Mouse (Mus musculus) kidney, embryonic 16.5 days (tissue): ENCODE measurements around the gene Ints3. TPM values are rescaled to one million over a fixed set of nuclear protein-coding genes. Genes with fewer than 3 reads are reported as not detected.

ENCODE experiments used
- polyA plus RNA-seq: library from polyadenylated mRNA; unstranded; fragments of >200 nt; fragmentation: Nextera tagmentation; extraction: Ambion mirVana; gene quantifications from 2 replicates; pipeline ENCODE4 v1.2.1, GENCODE M21; 2015

Gene Ints3
- polyA plus RNA-seq, 1 experiment from 2014 or later, result 32.7 TPM

Other genes with a start within 250 kb of the Ints3 start
- gene Rps27, start 220.0 kb downstream of the Ints3 start, polyA plus RNA-seq, result 1,193 and 1,390 TPM in 2 replicates
- gene Rab13, start 219.9 kb downstream of the Ints3 start, polyA plus RNA-seq, result 37.2 and 42.6 TPM in 2 replicates
- gene Jtb, start 202.0 kb downstream of the Ints3 start, polyA plus RNA-seq, result 103 and 105 TPM in 2 replicates
- gene Creb3l4, start 190.1 kb downstream of the Ints3 start, polyA plus RNA-seq, result 6.5 and 6.8 TPM in 2 replicates
- 108 and 114 TPM in 2 replicates for gene Slc39a1, start 185.4 kb downstream of the Ints3 start, polyA plus RNA-seq
- gene Crtc2, start 179.5 kb downstream of the Ints3 start, polyA plus RNA-seq, result 24.8 and 33.7 TPM in 2 replicates
- 3.7 and 4.7 TPM in 2 replicates for gene Dennd4b, start 168.4 kb downstream of the Ints3 start, polyA plus RNA-seq
- 11.3 and 15.4 TPM in 2 replicates for gene Gatad2b, start 140.4 kb downstream of the Ints3 start, polyA plus RNA-seq
- 15.7 and 18.3 TPM in 2 replicates for gene Slc27a3, start 43.7 kb downstream of the Ints3 start, polyA plus RNA-seq
- 20.0 and 20.5 TPM in 2 replicates for gene Npr1, start 32.2 kb upstream of the Ints3 start, polyA plus RNA-seq
- gene Ilf2, start 42.5 kb upstream of the Ints3 start, polyA plus RNA-seq, result 219 and 223 TPM in 2 replicates
- 73.9 and 80.1 TPM in 2 replicates for gene Snapin, start 57.4 kb upstream of the Ints3 start, polyA plus RNA-seq
- gene Chtop, start 75.9 kb upstream of the Ints3 start, polyA plus RNA-seq, result 135 and 144 TPM in 2 replicates
- 116 and 122 TPM in 2 replicates for gene S100a1, start 80.8 kb upstream of the Ints3 start, polyA plus RNA-seq
- gene S100a13, start 80.8 kb upstream of the Ints3 start, polyA plus RNA-seq, result 43.4 and 45.8 TPM in 2 replicates
- 7.5 and 7.9 TPM in 2 replicates for gene S100a14, start 93.2 kb upstream of the Ints3 start, polyA plus RNA-seq
- gene S100a16, start 103.6 kb upstream of the Ints3 start, polyA plus RNA-seq, result 214 and 232 TPM in 2 replicates
- 0.12 and 0.44 TPM in 2 replicates for gene S100a3, start 127.0 kb upstream of the Ints3 start, polyA plus RNA-seq
- not detected in 2 replicates for gene S100a2, start 156.6 kb upstream of the Ints3 start, polyA plus RNA-seq
- gene Gm42674, start 168.3 kb upstream of the Ints3 start, polyA plus RNA-seq, result not detected in 2 replicates
- gene S100a4, start 170.1 kb upstream of the Ints3 start, polyA plus RNA-seq, result 3.6 and 5.5 TPM in 2 replicates
- gene S100a5, start 174.9 kb upstream of the Ints3 start, polyA plus RNA-seq, result 0.45 and 0.99 TPM in 2 replicates
- gene S100a6, start 179.3 kb upstream of the Ints3 start, polyA plus RNA-seq, result 173 and 181 TPM in 2 replicates
- 0.12 and 0.36 TPM in 2 replicates for gene S100a7a, start 220.4 kb upstream of the Ints3 start, polyA plus RNA-seq
- 13.9 and 22.6 TPM in 2 replicates for gene S100a8, start 235.4 kb upstream of the Ints3 start, polyA plus RNA-seq